Mouse (Mus musculus): ENCODE measurements around the gene Ywhag. TPM values are rescaled to one million over a fixed set of nuclear protein-coding genes. Genes with fewer than 3 reads are reported as not detected.

Gene Ywhag
- polyA plus RNA-seq, 1 experiment from 2014 or later: 89.4 TPM

- TF ChIP-seq CTCF (IDR thresholded peaks at IDR 0.05; ENCODE audit: low read depth): no peak
- no peak overlapping the region for H3K9ac ChIP-seq (ENCODE audit: low read depth, low read length)
- no peaks in the 10 kb centered on the region for H3K36me3 ChIP-seq (ENCODE audit: insufficient read depth, low read length)
- H3K9me3 ChIP-seq (replicated peaks; ENCODE audit: low read length): no peaks in the 10 kb centered on the region
- peak; percentile 4 for DNase-seq (ENCODE audit: low spot score)
- peaks cover 7% of the 10 kb centered on the region; the same call in 1 of the 2 replicates for H3K4me1 ChIP-seq (replicated peaks; ENCODE audit: insufficient read depth, low read length)
- H3K4me3 ChIP-seq (replicated peaks; ENCODE audit: low read depth, low read length): no peak overlapping the region
- H3K4me2 ChIP-seq (ENCODE audit: low read length): peak overlapping the region; percentile 38
- no peaks in the 10 kb centered on the region for H3K27me3 ChIP-seq (ENCODE audit: insufficient read depth, low read length)
- no peak for ATAC-seq (replicated peaks; ENCODE audit: low FRiP score, low read depth)
- H3K27ac ChIP-seq: peak overlapping the region; percentile 83
- 71% methylated on average over 9 of the region's 9 CpGs for WGBS
Measured at GRCm38 (mm10) chr5:135956300-135957206, 22.1 kb upstream of the Ywhag start.

GRCm38 (mm10) chr5:135952830-135953229 is 18.4 kb upstream of the Ywhag start:
- H3K9me3 ChIP-seq (replicated peaks; ENCODE audit: low read length): no peaks in the 10 kb centered on the region
- H3K4me2 ChIP-seq (ENCODE audit: low read length): no peak overlapping the region
- H3K27me3 ChIP-seq (ENCODE audit: insufficient read depth, low read length): no peaks in the 10 kb centered on the region
- TF ChIP-seq CTCF (IDR thresholded peaks at IDR 0.05; ENCODE audit: low read depth): no peak
- H3K36me3 ChIP-seq (ENCODE audit: insufficient read depth, low read length): no peaks in the 10 kb centered on the region
- H3K4me1 ChIP-seq (replicated peaks; ENCODE audit: insufficient read depth, low read length): peaks cover 6% of the 10 kb centered on the region; the same call in 1 of the 2 replicates
- DNase-seq (ENCODE audit: low spot score) (no peak), ATAC-seq (replicated peaks; ENCODE audit: low FRiP score, low read depth) (no peak)
- no peak overlapping the region for H3K4me3 ChIP-seq (replicated peaks; ENCODE audit: low read depth, low read length)
- WGBS: 86% methylated on average over 2 of the region's 2 CpGs
- no peak overlapping the region for H3K9ac ChIP-seq (ENCODE audit: low read depth, low read length)
- H3K27ac ChIP-seq: no peak overlapping the region

- no peak overlapping the region for H3K4me3 ChIP-seq (replicated peaks; ENCODE audit: low read depth, low read length)
- H3K27ac ChIP-seq: no peak overlapping the region
- H3K4me1 ChIP-seq (replicated peaks; ENCODE audit: insufficient read depth, low read length): peaks cover 1% of the 10 kb centered on the region; the same call in 1 of the 2 replicates
- H3K9ac ChIP-seq (ENCODE audit: low read depth, low read length): no peak overlapping the region
- H3K36me3 ChIP-seq (ENCODE audit: insufficient read depth, low read length): no peaks in the 10 kb centered on the region
- 91% methylated on average over 2 of the region's 2 CpGs for WGBS
- no peak for ATAC-seq (replicated peaks; ENCODE audit: low FRiP score, low read depth)
- H3K9me3 ChIP-seq (replicated peaks; ENCODE audit: low read length): no peaks in the 10 kb centered on the region
- no peak for TF ChIP-seq CTCF (IDR thresholded peaks at IDR 0.05; ENCODE audit: low read depth)
- H3K4me2 ChIP-seq (ENCODE audit: low read length): no peak overlapping the region
- no peak for DNase-seq (ENCODE audit: low spot score)
- H3K27me3 ChIP-seq (ENCODE audit: insufficient read depth, low read length): no peaks in the 10 kb centered on the region
Measured at GRCm38 (mm10) chr5:135951660-135952059, 17.2 kb upstream of the Ywhag start.

- 0 out of 2 replicates have a peak, but pooled peaks have one; percentile 29 for ATAC-seq (replicated peaks; ENCODE audit: low FRiP score, low read depth)
- Histone ChIP-seq H3K27me3 (ENCODE audit: insufficient read depth, low read length) (no peaks in the 10 kb centered on the region), H3K4me3 (replicated peaks; ENCODE audit: low read depth, low read length) (no peak overlapping the region), H3K27ac (no peak overlapping the region), H3K4me1 (replicated peaks; ENCODE audit: insufficient read depth, low read length) (no peaks in the 10 kb centered on the region), H3K9me3 (replicated peaks; ENCODE audit: low read length) (no peaks in the 10 kb centered on the region), H3K9ac (ENCODE audit: low read depth, low read length) (no peak overlapping the region), H3K4me2 (ENCODE audit: low read length) (no peak overlapping the region), H3K36me3 (ENCODE audit: insufficient read depth, low read length) (no peaks in the 10 kb centered on the region)
- no peak for DNase-seq (ENCODE audit: low spot score)
- TF ChIP-seq CTCF (IDR thresholded peaks at IDR 0.05; ENCODE audit: low read depth): no peak
- 74% methylated on average over 11 of the region's 11 CpGs for WGBS
Measured at GRCm38 (mm10) chr5:135950710-135951412, 16.4 kb upstream of the Ywhag start.

GRCm38 (mm10) chr5:135946621-135947020 is 12.2 kb upstream of the Ywhag start:
- Histone ChIP-seq H3K4me1 (replicated peaks; ENCODE audit: insufficient read depth, low read length) (no peaks in the 10 kb centered on the region), H3K4me2 (ENCODE audit: low read length) (no peak overlapping the region), H3K4me3 (replicated peaks; ENCODE audit: low read depth, low read length) (no peak overlapping the region), H3K36me3 (ENCODE audit: insufficient read depth, low read length) (no peaks in the 10 kb centered on the region), H3K27me3 (ENCODE audit: insufficient read depth, low read length) (no peaks in the 10 kb centered on the region), H3K9ac (ENCODE audit: low read depth, low read length) (no peak overlapping the region), H3K9me3 (replicated peaks; ENCODE audit: low read length) (no peaks in the 10 kb centered on the region), H3K27ac (no peak overlapping the region)
- TF ChIP-seq CTCF (IDR thresholded peaks at IDR 0.05; ENCODE audit: low read depth): no peak
- ATAC-seq (replicated peaks; ENCODE audit: low FRiP score, low read depth) (0 out of 2 replicates have a peak, but pooled peaks have one; percentile 49), DNase-seq (ENCODE audit: low spot score) (no peak)
- WGBS: 92% methylated on average over 5 of the region's 5 CpGs

- no peaks in the 10 kb centered on the region for H3K4me1 ChIP-seq (replicated peaks; ENCODE audit: insufficient read depth, low read length)
Measured at GRCm38 (mm10) chr5:135945916-135946408, 11.5 kb upstream of the Ywhag start.

More at GRCm38 (mm10) chr5:135945916-135946408, 11.5 kb upstream of the Ywhag start:
- Histone ChIP-seq H3K9me3 (replicated peaks; ENCODE audit: low read length) (no peaks in the 10 kb centered on the region), H3K9ac (ENCODE audit: low read depth, low read length) (no peak overlapping the region), H3K4me3 (replicated peaks; ENCODE audit: low read depth, low read length) (no peak overlapping the region), H3K27ac (no peak overlapping the region), H3K36me3 (ENCODE audit: insufficient read depth, low read length) (no peaks in the 10 kb centered on the region), H3K27me3 (ENCODE audit: insufficient read depth, low read length) (no peaks in the 10 kb centered on the region), H3K4me2 (ENCODE audit: low read length) (no peak overlapping the region)
- DNase-seq (ENCODE audit: low spot score) (no peak), ATAC-seq (replicated peaks; ENCODE audit: low FRiP score, low read depth) (no peak)
- no peak for TF ChIP-seq CTCF (IDR thresholded peaks at IDR 0.05; ENCODE audit: low read depth)
- whole genome bisulfite sequencing: 62% methylated on average over 10 of the region's 10 CpGs

All from kidney, postnatal 0 days (tissue).